Comparison of ENCODE assay signal across 13 mouse cellular contexts in genomic region chr16:24912381-24912780, GRCm38 (mm10).
"Had no signal": no experiment of that assay in that cellular context is flagged by ENCODE, and none has a peak within 500 bp of the region (broad histone marks: within the 10 kb centered on the region; RNA-seq: fewer than 3 reads in every experiment).

No protein-coding gene starts in this region.

- DNase-seq: gastrocnemius, postnatal 14 days; gastrocnemius, postnatal 36 days; heart, adult 18-20 months; heart, postnatal 10 days; heart, postnatal 4 days; kidney, adult 11 months; kidney, adult 2 months; kidney, adult 9 months; kidney, postnatal 14 days; kidney, postnatal 36 days; layer of hippocampus, adult 9-11 months; layer of hippocampus, postnatal 36 days; left cerebral cortex, postnatal 4 days had no signal
